Mouse (Mus musculus) layer of hippocampus, postnatal 36 days (tissue): ENCODE data around the gene Pan3. TPM values are rescaled to one million over a fixed set of nuclear protein-coding genes. Genes with fewer than 3 reads are reported as not detected.

Experiments
- DNase-seq, 2 experiments: peaks; one replicate each; pipeline ENCODE4 v3.0.0; 2022
- total RNA-seq, 2 experiments: library from RNA; stranded (reverse); gene quantifications; 2 replicates each; pipeline ENCODE4 v1.2.3; 2021

The Pan3 gene
- total RNA-seq, result 100 to 1,000 TPM in 1 of 2 experiments, 10 to 100 TPM in 1; 82.4 to 118 TPM

GRCm38 (mm10) chr5:147429535-147430305 lies at the start of gene Pan3:
TSS of gene Pan3 (plus strand) at chr5:147430161.
- peak; percentile 96 to 97 for DNase-seq

- DNase-seq, result peak; percentile 40 to 41
Observed at GRCm38 (mm10) chr5:147381396-147381795, 48.6 kb upstream of the Pan3 start.

GRCm38 (mm10) chr5:147386865-147387264 lies 43.1 kb upstream of the Pan3 start:
- no peak for DNase-seq

DNA sequence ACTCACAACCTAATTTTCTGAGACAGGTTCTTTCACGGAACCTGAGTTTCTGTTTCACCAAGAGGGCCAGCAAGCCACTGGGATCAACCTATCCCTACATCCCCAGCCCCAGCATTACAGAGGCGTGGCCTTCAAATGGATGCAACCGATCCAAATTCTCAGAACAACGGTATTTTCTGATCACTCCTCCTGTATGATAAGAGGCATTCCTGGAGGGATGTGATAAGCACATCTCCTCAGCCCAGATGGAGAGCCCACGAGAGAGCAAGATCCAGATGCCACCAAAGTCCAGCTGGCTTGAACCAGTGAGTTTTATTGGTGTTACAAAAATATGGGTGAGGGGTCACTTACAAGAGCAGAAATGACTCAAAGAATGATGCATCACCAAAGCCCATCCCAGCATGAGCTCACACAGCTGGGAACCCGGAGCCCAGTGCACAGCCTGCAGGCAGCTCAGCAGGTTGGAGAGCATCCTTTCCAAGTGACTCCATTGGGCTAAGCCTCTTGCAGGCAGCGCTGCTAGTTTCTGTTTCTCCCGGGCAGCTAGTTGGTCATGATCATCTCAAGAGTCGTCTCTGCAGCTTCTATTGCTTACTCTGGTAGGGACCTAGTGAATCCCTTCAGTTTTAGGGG lies 41.5 kb upstream of the Pan3 start:
- no peak for DNase-seq

GRCm38 (mm10) chr5:147389052-147389451 lies 40.9 kb upstream of the Pan3 start:
- no peak for DNase-seq

GRCm38 (mm10) chr5:147390772-147391171 lies 39.2 kb upstream of the Pan3 start:
- DNase-seq, result no peak

DNA sequence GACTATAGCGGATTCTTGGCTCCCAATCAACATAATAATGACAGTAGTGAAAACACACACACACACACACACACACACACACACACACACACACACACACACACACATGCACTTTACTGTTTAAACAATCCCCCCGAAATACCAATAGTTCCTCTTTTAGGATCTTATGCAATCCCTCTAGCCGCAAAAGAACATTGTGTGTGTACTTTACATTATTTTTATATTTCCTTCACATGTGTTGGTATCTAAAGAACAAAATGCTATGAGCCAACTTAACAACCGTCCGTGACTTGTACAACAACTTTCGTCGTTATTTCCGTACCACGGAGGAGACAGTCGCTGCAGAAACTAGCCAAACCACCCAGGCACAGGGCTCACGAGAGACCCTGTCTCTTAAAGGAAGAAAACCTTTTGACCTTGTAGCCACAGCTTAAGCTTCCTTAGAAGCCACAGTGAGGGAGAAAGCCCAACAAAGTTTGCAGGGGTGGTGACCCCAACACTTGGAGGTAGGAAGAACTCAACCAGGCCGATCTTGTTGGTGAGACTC lies 37.2 kb upstream of the Pan3 start:
- DNase-seq, result no peak

DNA sequence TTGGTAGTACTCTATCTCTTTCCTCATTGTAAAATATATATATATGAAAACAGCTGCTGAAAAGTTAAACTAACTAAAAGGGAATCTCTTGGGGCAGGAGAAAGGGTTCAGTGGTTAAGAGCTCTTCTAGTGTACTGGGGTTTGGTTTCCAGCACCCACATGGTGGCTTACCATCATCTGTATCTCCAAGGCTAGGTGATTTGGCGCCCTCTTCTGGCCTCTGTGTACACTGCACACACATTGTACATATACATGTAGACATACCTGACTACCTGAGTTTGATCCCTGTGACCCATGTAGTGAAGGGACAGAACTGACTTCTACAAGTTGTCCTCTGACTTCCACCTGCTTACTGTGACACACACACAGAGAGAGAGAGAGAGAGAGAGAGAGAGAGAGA lies 34.9 kb upstream of the Pan3 start:
- no peak for DNase-seq

DNA sequence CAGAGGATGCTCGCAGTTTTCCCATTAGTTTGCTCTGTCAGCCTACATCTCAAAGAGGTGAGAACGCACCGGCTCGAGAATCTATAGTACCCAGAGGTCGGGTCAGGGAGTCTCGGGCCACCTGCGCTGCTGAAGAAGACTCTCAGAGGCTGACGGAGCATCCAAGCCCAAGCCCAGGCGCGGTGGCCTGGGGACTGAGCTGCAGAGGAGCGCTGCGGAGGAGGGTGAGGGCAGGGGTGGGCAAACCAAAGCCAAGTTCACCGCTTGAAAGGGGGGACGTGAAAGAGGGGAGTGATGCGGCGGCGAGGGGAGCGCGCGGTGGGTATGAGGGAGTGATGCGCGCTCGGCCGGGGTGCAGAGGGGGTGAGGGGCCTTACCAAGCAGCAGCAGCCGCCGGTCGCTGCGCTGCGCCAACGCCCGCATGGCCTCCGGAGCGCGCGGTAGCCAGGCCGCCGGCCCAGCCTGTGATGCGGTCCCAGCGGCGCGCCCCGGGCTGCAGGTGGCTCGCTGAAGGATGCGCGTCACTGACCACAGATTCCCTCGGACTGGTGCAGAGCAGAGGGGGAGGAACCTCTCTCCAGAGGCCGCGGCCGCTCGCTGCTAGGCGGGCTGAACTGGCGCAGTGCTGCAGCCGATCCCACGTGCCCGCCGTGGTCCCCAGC lies 30.0 kb upstream of the Pan3 start, which contains the start of gene Flt3:
Gene Flt3, minus strand, starts transcription at position 647 of the 662 bp plus-strand sequence.
- peak; percentile 21 to 41 for DNase-seq

- no peak for DNase-seq
Observed at GRCm38 (mm10) chr5:147400505-147400979, 29.4 kb upstream of the Pan3 start.

DNA sequence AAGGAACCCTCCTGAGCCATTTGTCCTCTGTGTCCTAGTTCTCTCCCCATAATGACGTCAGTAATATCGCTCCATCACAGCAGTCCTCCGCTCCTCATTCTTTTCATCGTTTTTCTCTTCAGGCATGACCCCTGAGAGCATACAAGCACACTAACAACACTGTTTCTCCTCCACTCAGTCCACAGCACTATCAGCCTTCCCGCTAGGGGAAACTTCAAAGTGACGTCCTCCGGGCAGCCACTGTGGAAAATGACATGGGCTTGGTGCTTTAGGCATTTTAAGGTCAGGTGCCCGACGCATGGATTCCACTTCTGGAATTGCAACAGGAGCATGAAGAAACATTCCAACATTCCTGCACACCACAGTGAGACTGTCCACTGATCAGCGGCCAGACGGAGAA lies 28.9 kb upstream of the Pan3 start:
- peak in 1 of 2 experiments; percentile 3 for DNase-seq

GRCm38 (mm10) chr5:147402505-147402904 lies 27.5 kb upstream of the Pan3 start:
- DNase-seq, result peak in 1 of 2 experiments; percentile 33

DNA sequence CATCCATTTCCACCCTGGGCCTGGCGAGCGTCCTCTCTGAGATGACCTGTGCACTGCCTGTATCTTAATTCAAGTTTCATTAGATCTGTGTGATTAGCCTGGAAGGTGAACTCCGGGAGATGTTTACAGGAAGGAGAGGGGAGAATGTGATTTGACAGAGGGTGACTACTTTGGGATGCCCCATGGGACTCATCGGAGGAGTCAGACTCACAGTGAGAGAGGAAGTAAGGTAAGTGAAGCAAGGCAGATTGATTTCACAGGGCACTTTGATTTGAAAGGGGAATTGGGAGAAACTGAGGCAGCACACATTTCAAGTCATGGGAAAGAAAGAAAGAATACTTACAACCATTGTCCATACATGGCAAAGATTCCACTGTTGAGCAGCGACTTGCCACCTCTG lies 23.8 kb upstream of the Pan3 start:
- no peak for DNase-seq

GRCm38 (mm10) chr5:147408731-147409130 lies 21.2 kb upstream of the Pan3 start:
- DNase-seq, result no peak

- DNase-seq, result no peak
Observed at GRCm38 (mm10) chr5:147410585-147410984, 19.4 kb upstream of the Pan3 start.

GRCm38 (mm10) chr5:147417986-147418385 lies 12.0 kb upstream of the Pan3 start:
- no peak for DNase-seq

DNA sequence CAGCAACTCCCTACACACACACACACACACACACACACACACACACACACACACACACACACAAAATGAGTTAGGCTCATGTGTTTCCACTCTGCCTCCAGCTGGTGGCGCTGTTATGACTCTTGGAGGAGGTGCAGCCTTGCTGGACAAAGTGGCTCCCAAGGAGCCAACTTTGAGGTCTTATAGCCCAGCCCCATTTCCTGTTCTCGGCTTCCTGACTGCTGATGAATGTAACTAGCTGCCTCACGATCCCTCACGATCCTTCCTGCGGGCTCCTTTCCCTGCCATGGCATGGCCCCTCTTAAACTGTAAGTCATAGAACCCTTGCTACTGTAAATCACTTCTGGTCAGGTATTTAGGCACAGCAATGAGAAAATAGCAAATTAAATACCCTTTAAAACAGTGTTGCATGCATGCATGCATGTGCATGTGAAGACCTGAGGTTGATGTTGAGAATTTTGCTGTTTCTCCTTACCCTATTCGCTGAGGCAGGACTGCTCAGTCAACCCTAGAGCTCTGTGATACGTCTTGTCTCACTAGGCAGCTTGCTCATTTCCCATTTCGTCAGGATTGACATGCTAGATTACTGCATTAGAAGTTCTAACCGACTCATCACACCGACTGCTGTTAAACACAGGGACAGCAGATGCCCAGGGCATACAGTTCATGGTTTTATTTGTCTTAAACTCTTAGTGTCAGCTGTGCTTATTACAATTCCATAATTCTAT lies 11.4 kb upstream of the Pan3 start:
- no peak for DNase-seq

- peak in 1 of 2 experiments; percentile 22 for DNase-seq
Observed at GRCm38 (mm10) chr5:147423612-147424011, 6.3 kb upstream of the Pan3 start.

GRCm38 (mm10) chr5:147426048-147426805 lies 3.7 kb upstream of the Pan3 start:
- peak in 1 of 2 experiments; percentile 20 for DNase-seq

DNA sequence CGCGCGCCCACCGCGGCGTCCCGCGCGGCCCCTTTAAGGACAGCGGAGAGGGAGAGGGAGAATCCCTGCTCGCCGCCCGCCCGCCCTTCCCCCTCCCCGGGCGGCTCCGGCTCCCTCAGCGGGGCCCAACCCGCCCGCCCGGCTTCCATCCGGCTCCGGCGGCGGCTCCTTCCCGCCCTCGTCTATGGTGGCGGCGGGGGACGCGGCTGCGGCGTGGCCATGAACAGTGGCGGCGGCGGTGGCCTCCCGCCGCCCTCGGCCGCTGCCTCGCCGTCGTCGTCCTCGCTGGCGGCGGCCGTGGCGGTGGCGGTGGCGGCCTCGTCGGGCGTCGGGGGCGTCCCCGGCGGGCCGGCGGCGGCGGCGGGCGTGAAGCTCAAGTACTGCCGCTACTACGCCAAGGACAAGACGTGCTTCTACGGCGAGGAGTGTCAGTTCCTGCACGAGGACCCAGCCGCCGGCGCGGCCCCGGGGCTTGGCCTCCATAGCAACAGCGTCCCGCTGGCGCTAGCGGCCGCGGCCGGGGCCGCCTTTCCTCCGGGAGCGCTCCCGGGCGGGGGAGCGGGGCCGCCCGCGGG lies 487 bp downstream of the Pan3 start:
- peak in 1 of 2 experiments; percentile 50 for DNase-seq
